Mouse (Mus musculus): ENCODE measurements around the gene Gm28305. TPM values are rescaled to one million over a fixed set of nuclear protein-coding genes. Genes with fewer than 3 reads are reported as not detected.

Gm28305 gene
- polyA plus RNA-seq, 2 experiments = not detected

DNA sequence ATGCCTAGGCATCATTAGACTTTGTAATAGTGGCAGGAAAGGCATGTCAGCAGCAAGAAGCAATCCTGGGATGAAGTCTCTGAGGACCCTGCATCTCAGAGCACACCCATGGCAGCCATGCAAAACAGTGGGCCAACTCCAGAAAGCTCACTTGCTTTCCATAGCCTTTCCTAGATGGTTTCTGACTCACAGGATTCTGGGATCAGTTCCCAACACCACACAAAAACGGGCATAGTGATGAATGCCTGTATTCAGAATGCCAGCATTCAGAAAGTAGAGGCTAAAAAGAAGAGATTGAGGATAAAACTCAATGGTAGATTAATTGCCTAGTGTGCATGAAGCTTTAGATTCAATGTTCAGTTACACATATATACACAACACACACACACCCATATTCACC is 25.9 kb upstream of the Gm28305 start:
- Histone ChIP-seq H3K27me3 (ENCODE audit: control insufficient read depth, insufficient read depth, low read length) (no peaks in the 10 kb centered on the region), H3K4me1 (ENCODE audit: control insufficient read depth, insufficient read depth, low read length) (no peaks in the 10 kb centered on the region), H3K36me3 (ENCODE audit: control insufficient read depth, insufficient read depth, low read length) (peaks cover 66% of the 10 kb centered on the region), H3K4me2 (replicated peaks; ENCODE audit: low read depth, low read length, severe bottlenecking) (no peak overlapping the region), H3K27ac (replicated peaks; ENCODE audit: low read depth, low read length) (no peak overlapping the region), H3K9me3 (ENCODE audit: control insufficient read depth, low read length) (no peaks in the 10 kb centered on the region), H3K4me3 (replicated peaks; ENCODE audit: low read length) (no peak overlapping the region), H3K9ac (ENCODE audit: low read depth, low read length, severe bottlenecking) (no peak overlapping the region)
- DNase-seq (ENCODE audit: low spot score) (no peak), ATAC-seq (ENCODE audit: low FRiP score, low read depth) (no peak)
- WGBS = 80% methylated on average over 1 of the region's 1 CpGs
- TF ChIP-seq POLR2A (IDR thresholded peaks at IDR 0.05; ENCODE audit: borderline replicate concordance, extremely low read depth, insufficient read depth, insufficient read length) = no peak

GRCm38 (mm10) chr9:104021026-104021425 is 19.4 kb upstream of the Gm28305 start:
- Histone ChIP-seq H3K4me2 (replicated peaks; ENCODE audit: low read depth, low read length, severe bottlenecking) (no peak overlapping the region), H3K27me3 (ENCODE audit: control insufficient read depth, insufficient read depth, low read length) (no peaks in the 10 kb centered on the region), H3K27ac (replicated peaks; ENCODE audit: low read depth, low read length) (no peak overlapping the region), H3K9ac (ENCODE audit: low read depth, low read length, severe bottlenecking) (no peak overlapping the region), H3K4me1 (ENCODE audit: control insufficient read depth, insufficient read depth, low read length) (no peaks in the 10 kb centered on the region), H3K9me3 (ENCODE audit: control insufficient read depth, low read length) (no peaks in the 10 kb centered on the region), H3K36me3 (ENCODE audit: control insufficient read depth, insufficient read depth, low read length) (peaks cover 89% of the 10 kb centered on the region), H3K4me3 (replicated peaks; ENCODE audit: low read length) (no peak overlapping the region)
- no peak for ATAC-seq (ENCODE audit: low FRiP score, low read depth)
- WGBS = 93% methylated on average over 10 of the region's 10 CpGs
- DNase-seq (ENCODE audit: low spot score) = no peak
- no peak for TF ChIP-seq POLR2A (IDR thresholded peaks at IDR 0.05; ENCODE audit: borderline replicate concordance, extremely low read depth, insufficient read depth, insufficient read length)

GRCm38 (mm10) chr9:104027186-104027585 is 13.3 kb upstream of the Gm28305 start:
- no peak for DNase-seq (ENCODE audit: low spot score)
- TF ChIP-seq POLR2A (IDR thresholded peaks at IDR 0.05; ENCODE audit: borderline replicate concordance, extremely low read depth, insufficient read depth, insufficient read length) = no peak
- Histone ChIP-seq H3K36me3 (ENCODE audit: control insufficient read depth, insufficient read depth, low read length) (peaks cover 67% of the 10 kb centered on the region), H3K4me1 (ENCODE audit: control insufficient read depth, insufficient read depth, low read length) (no peaks in the 10 kb centered on the region), H3K4me3 (replicated peaks; ENCODE audit: low read length) (no peak overlapping the region), H3K27me3 (ENCODE audit: control insufficient read depth, insufficient read depth, low read length) (no peaks in the 10 kb centered on the region), H3K27ac (replicated peaks; ENCODE audit: low read depth, low read length) (no peak overlapping the region), H3K9me3 (ENCODE audit: control insufficient read depth, low read length) (peaks cover 5% of the 10 kb centered on the region; the same call in 1 of the 2 replicates), H3K4me2 (replicated peaks; ENCODE audit: low read depth, low read length, severe bottlenecking) (no peak overlapping the region), H3K9ac (ENCODE audit: low read depth, low read length, severe bottlenecking) (no peak overlapping the region)
- WGBS = 98% methylated on average over 8 of the region's 8 CpGs
- no peak for ATAC-seq (ENCODE audit: low FRiP score, low read depth)

- Histone ChIP-seq H3K9ac (ENCODE audit: low read depth, low read length, severe bottlenecking) (no peak overlapping the region), H3K4me2 (replicated peaks; ENCODE audit: low read depth, low read length, severe bottlenecking) (no peak overlapping the region), H3K27ac (replicated peaks; ENCODE audit: low read depth, low read length) (no peak overlapping the region), H3K36me3 (ENCODE audit: control insufficient read depth, insufficient read depth, low read length) (peaks cover 61% of the 10 kb centered on the region), H3K4me1 (ENCODE audit: control insufficient read depth, insufficient read depth, low read length) (no peaks in the 10 kb centered on the region), H3K27me3 (ENCODE audit: control insufficient read depth, insufficient read depth, low read length) (no peaks in the 10 kb centered on the region), H3K9me3 (ENCODE audit: control insufficient read depth, low read length) (peaks cover 5% of the 10 kb centered on the region; the same call in 1 of the 2 replicates), H3K4me3 (replicated peaks; ENCODE audit: low read length) (no peak overlapping the region)
- TF ChIP-seq POLR2A (IDR thresholded peaks at IDR 0.05; ENCODE audit: borderline replicate concordance, extremely low read depth, insufficient read depth, insufficient read length) = no peak
- DNase-seq (ENCODE audit: low spot score) (no peak), ATAC-seq (ENCODE audit: low FRiP score, low read depth) (no peak)
- 86% methylated on average over 11 of the region's 11 CpGs for WGBS
Observed at GRCm38 (mm10) chr9:104029861-104030260, 10.6 kb upstream of the Gm28305 start.

- ATAC-seq (ENCODE audit: low FRiP score, low read depth) (no peak), DNase-seq (ENCODE audit: low spot score) (no peak)
- Histone ChIP-seq H3K27me3 (ENCODE audit: control insufficient read depth, insufficient read depth, low read length) (no peaks in the 10 kb centered on the region), H3K4me3 (replicated peaks; ENCODE audit: low read length) (no peak overlapping the region), H3K4me1 (ENCODE audit: control insufficient read depth, insufficient read depth, low read length) (no peaks in the 10 kb centered on the region), H3K4me2 (replicated peaks; ENCODE audit: low read depth, low read length, severe bottlenecking) (no peak overlapping the region), H3K36me3 (ENCODE audit: control insufficient read depth, insufficient read depth, low read length) (peaks cover 68% of the 10 kb centered on the region), H3K9me3 (ENCODE audit: control insufficient read depth, low read length) (no peaks in the 10 kb centered on the region), H3K9ac (ENCODE audit: low read depth, low read length, severe bottlenecking) (no peak overlapping the region), H3K27ac (replicated peaks; ENCODE audit: low read depth, low read length) (no peak overlapping the region)
- TF ChIP-seq POLR2A (IDR thresholded peaks at IDR 0.05; ENCODE audit: borderline replicate concordance, extremely low read depth, insufficient read depth, insufficient read length) = no peak
- WGBS = 84% methylated on average over 8 of the region's 8 CpGs
Observed at GRCm38 (mm10) chr9:104034231-104034630, 6.2 kb upstream of the Gm28305 start.

GRCm38 (mm10) chr9:104034718-104035117 is 5.7 kb upstream of the Gm28305 start:
- H3K9me3 ChIP-seq (ENCODE audit: control insufficient read depth, low read length) = no peaks in the 10 kb centered on the region
- H3K36me3 ChIP-seq (ENCODE audit: control insufficient read depth, insufficient read depth, low read length) = peaks cover 69% of the 10 kb centered on the region
- H3K9ac ChIP-seq (ENCODE audit: low read depth, low read length, severe bottlenecking) = no peak overlapping the region
- no peak for ATAC-seq (ENCODE audit: low FRiP score, low read depth)
- no peaks in the 10 kb centered on the region for H3K27me3 ChIP-seq (ENCODE audit: control insufficient read depth, insufficient read depth, low read length)
- no peak overlapping the region for H3K4me3 ChIP-seq (replicated peaks; ENCODE audit: low read length)
- no peaks in the 10 kb centered on the region for H3K4me1 ChIP-seq (ENCODE audit: control insufficient read depth, insufficient read depth, low read length)
- H3K4me2 ChIP-seq (replicated peaks; ENCODE audit: low read depth, low read length, severe bottlenecking) = no peak overlapping the region
- no peak for DNase-seq (ENCODE audit: low spot score)
- no peak overlapping the region for H3K27ac ChIP-seq (replicated peaks; ENCODE audit: low read depth, low read length)
- TF ChIP-seq POLR2A (IDR thresholded peaks at IDR 0.05; ENCODE audit: borderline replicate concordance, extremely low read depth, insufficient read depth, insufficient read length) = no peak
- WGBS = 73% methylated on average over 6 of the region's 6 CpGs
